Mouse (Mus musculus): Measurements from ENCODE around the gene Txndc9. TPM values are rescaled to one million over a fixed set of nuclear protein-coding genes. Genes with fewer than 3 reads are reported as not detected.

Gene Txndc9
- total RNA-seq (2021), result 10 to 100 TPM; 57.9 to 64.9 TPM
- long read RNA-seq, experiment 1, transcript Txndc9-201 (5 exons, 3,381 nt), result major isoform, 21 of 45 reads
- long read RNA-seq, experiment 1, transcript Txndc9-208 (5 exons, 1,699 nt), result minor isoform, 5 of 45 reads
- long read RNA-seq, experiment 1, transcript Txndc9-207 (5 exons, 1,444 nt), result minor isoform, 9 of 45 reads
- long read RNA-seq, experiment 1, partial matches to known transcripts, result 2 of 45 reads
- long read RNA-seq, experiment 1, other reads (novel, unspliced or antisense), result 3 of 45 reads
- long read RNA-seq, experiment 2, transcript Txndc9-201 (5 exons, 3,381 nt), result major isoform, 37 of 71 reads
- long read RNA-seq, experiment 2, transcript Txndc9-206 (4 exons, 2,605 nt), result minor isoform, 5 of 71 reads
- long read RNA-seq, experiment 2, transcript Txndc9-207 (5 exons, 1,444 nt), result minor isoform, 13 of 71 reads
- long read RNA-seq, experiment 2, transcript Txndc9-208 (5 exons, 1,699 nt), result minor isoform, 10 of 71 reads
- long read RNA-seq, experiment 2, partial matches to known transcripts, result 4 of 71 reads
- long read RNA-seq, experiment 2, other reads (novel, unspliced or antisense), result 2 of 71 reads

DNA sequence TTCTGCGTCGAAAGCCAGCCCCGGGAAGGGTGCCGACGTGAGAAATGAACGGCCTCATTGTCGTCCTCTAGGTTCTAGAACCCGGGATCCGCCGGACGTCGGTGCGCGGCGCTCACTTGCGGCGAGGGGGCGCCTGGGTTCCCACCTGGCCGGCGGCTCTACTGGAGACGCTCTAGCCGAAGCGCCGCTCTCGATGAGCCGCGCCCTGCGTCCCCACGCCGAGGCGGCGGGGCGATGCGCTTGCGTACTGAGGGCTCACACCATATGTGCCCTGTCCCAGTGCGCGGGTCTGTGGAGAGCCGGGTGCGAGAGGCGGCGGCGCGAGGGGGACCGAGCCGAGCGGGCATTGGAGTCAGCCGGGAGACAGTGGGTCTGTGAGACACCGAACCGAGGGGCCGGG, at the start of gene Txndc9, which contains the start of gene Eif5b:
TSS of gene Txndc9 (minus strand) at position 27 of the 400 bp plus-strand sequence.
TSS of gene Eif5b (plus strand) at position 144 of the 400 bp plus-strand sequence.
- peak; percentile 94 to 96 for DNase-seq (ENCODE audit: low spot score in 2 of 2)

DNA sequence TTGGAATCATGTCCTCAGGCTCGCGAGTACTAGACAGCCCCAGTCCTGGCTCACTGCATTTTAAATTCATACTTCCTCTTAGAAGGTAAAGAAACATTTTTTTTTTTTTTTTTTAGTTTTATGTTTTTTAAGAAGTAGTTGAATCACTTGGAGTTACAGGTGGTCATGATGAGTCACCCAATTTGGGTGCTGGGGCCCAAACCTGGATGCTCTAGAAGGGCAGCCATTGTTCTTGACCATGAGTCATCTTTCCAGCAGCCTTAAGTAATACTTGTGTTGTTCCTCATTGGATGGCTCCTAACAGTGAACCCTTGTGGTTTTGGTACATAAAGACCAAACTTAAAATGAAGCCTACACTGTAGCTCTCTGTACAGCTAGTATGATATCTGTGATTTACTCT, 41.2 kb upstream of the Txndc9 start:
- DNase-seq (ENCODE audit: low spot score in 2 of 2), result no peak

DNA sequence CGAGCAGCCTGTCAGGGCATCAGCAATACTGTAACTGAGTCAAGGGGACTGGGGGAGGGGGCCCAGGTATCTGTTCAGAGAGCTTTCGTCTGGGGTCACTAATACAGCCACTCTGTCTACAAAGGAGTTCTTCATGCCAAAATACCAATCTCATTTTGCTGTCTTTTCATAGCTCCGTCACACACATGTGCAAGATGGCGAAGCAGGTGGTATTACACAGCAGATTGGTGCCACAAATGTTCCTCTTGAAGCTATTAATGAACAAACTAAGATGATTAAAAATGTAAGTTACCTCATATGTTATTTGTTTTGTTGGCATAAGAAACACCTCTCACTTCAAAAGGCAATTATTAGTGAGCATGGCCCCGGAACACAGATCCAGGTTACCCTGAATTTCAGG, 39.7 kb upstream of the Txndc9 start:
- peak; percentile 21 to 42 for DNase-seq (ENCODE audit: low spot score in 2 of 2)

DNA sequence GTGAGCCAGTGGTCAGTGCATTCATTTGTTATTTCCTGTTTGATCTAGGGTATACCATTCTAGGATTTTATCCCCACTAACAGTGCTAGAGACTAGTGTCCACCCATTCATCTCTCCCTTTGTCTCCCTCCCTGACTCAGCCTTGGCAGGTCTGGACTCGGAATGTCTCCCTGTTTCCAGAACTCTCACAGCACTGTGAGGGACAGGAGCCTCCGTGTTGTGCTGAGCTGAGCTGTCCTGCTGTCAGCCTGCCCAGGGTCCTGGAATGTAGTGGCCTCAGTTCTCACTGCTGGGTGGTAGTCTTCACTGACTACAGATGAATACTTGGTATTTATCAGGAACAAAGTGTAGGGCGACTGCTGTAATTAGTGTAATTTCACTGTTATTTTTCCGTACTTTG, 37.8 kb upstream of the Txndc9 start:
- no peak for DNase-seq (ENCODE audit: low spot score in 2 of 2)

DNA sequence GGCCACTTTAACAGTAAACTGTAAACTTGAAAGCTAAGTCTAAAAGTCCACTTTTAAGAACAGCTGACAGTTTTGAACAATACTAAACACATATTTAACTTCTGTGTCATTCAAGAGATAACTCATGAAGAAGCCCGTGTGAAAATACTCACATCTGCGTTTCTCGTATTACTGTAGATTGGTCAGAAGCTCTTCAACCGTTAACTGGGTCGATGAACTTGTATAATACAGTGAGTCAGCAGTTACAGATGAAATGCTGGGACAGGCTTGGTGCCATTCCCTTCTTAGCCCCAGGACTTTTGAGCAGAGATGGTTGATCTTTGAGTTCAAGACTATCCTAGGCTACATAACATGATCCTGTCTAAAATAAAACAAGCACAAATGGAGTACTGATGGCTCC, 33.7 kb upstream of the Txndc9 start:
- no peak for DNase-seq (ENCODE audit: low spot score in 2 of 2)

DNA sequence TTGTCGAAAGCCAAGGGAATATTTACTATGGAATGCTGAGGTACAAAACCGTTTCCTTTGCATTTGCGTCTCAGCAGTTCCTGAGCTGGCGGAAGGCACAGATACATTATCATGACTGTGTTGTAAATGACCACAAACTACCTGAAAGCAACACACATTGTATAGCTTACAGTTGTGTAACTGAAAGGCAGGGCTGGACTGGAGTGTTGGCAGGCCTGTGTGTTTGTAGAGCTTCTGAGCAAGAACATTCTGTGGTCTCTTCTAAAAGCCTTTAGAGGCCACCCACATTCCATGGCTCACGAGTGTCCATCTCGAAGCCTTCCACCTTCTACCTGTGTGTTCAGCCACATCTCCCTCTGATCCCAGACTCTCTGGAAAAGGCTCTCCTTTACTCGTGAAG, 29.6 kb upstream of the Txndc9 start:
- no peak for DNase-seq (ENCODE audit: low spot score in 2 of 2)

DNA sequence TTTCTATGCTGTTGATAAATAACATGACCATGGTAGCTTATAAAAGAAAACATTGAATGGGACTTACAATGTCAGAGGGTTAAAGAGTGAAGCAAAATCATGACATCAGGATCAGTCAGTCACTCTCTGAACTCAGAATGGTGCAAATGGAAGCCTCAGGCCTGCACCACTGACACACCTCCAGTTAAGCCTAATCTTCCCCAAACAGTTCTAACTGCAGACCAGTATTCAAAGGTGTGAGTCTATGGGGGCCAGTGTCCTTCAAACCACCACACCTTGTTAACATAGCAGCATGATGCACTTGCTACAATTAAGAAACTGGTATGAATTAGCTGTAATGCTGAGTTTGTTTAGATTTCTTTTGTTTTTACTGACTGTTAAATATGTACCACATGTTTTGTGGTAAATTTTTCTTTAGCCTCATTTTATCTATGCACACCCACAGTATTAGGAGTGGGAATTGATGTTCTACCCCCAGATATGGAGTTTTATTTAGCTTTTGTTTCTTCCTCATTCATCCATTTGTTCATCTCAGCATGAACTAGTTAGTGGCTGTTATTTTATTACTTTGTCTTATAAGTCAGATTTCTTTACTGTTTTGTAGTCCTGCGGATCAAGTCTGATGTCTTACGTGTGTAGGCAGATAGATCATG, 17.0 kb upstream of the Txndc9 start:
- DNase-seq (ENCODE audit: low spot score in 2 of 2), result no peak

DNA sequence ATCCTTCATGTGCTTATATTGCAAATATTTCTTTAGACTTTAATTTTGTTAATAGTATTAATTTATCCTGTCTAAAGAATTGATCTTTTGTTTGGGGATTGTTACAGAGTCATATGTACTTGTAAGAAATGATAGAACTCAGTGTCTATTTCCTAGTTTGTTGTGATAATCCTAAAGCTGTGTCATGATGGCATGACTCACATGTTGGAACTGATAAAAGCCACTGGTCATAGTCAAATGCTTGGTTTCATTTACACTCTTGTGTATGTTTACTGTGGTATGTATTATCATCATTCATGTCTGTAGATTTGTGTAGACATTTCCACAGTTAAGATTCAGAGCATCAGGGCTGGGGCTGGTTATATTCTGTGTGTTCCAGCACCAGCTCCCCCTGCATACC, 14.8 kb upstream of the Txndc9 start:
- no peak for DNase-seq (ENCODE audit: low spot score in 2 of 2)

DNA sequence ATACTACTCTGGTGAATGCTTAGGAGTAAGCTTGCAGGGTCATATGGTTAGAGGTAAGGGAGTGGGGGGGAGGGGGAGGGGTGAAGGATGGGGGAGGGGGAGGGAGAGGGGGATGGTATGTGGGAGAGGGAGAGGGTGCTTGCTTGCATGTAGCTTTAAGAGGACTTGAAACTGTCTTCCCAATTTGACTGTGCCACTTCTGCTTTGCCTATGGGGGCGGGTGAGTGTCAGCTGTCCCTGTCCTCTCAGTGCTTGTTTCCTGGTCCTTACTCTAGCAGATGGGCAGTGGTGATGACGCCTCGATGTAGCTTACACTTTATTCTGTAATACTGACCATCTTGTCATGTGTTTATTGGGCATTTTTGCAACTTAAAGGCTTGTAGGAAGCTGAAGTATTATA, 14.4 kb upstream of the Txndc9 start:
- no peak for DNase-seq (ENCODE audit: low spot score in 2 of 2)

DNA sequence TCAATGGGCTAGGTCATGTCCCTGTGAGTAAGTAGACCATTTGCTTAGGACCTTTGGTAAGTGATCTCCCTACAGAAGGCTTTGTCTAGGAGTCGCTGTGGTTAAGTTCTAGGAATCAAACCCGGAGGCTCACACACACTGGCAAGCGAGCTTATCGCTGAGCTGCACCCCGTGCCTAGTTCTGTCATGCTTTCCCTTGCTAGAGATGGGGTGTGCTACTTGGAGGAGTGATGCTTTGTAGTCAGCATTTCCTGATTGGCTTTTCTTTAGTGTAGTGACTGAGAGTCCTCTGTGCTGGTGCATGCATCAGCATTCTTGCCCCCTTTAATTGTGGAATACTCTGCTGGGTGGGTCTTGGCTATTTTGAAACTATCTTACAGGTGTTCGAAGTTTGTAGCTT, 14.0 kb upstream of the Txndc9 start:
- no peak for DNase-seq (ENCODE audit: low spot score in 2 of 2)

DNA sequence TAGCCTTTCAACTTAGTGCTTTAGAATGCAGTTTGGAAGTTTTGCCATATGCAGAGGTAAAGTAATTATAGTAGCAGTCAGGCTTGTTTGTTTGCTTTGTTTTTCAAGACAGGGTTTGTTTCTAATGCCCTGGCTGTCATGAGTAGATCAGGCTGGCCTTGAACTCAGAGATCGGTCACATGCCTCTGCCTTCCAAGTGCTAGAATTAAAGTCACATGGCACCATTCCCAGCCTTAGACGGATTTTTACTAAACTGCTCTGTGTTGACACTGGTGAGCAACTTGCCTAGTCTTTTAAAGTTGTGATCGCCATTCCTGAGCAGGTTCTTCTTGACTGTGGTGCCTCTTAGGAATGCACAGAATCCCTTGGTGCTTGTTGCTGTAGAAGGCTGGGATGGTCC, 9.0 kb upstream of the Txndc9 start:
- DNase-seq (ENCODE audit: low spot score in 2 of 2), result no peak

DNA sequence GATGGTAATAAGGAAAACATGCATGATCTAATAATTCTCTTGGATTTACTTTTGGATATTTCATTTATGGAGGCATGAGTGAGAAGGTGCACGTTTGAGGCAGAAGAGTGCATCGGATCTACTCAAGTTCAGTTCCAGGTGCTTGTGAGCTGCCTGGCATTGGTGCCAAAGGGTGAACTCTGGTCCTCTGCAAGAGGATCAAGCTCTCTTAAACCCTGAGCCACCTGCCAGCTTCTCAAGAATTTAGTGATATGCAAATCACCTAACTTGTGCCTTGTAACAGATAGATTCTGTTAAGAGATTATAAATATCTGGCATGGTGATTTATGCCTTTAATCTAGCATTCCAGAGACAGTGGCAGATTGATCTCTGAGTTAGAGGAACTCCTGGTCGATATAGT, 5.4 kb upstream of the Txndc9 start:
- no peak for DNase-seq (ENCODE audit: low spot score in 2 of 2)

DNA sequence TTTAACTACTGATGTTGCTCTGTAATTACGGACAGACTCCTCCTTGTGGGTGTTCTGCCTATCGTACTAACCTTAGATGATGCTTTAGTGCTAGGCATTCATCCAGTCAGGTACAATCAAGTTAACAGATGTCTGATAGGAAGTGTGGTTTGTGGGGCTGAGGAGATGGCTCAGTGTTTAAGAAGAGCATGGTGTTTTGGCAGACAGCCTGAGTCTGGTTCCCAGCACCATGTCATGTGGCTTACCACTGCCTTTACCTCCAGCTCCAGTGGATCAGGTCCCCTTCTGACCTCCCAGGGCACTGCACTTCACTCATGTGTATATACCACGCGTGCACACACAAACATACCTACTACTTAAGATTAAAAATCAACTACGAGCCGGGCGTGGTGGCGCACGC, 4.3 kb upstream of the Txndc9 start:
- DNase-seq (ENCODE audit: low spot score in 2 of 2), result no peak

DNA sequence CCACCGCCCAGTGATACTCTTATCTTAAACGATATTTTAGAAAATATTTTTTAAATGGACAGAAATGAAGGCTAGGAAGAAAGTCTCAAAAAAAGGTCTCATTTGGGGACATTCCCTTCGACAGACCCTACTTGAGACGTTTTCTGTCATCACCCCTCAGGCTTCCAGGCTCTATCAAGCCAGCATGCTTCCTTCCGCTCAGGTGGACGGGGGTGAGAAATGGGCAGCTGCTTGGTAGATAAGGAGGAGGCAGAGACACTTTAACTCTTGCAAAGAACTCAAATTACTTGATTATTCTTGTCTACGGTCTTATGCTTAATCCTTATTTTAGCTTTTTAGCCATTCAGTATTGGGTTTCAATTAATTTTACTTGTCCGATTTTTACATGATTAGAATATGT, 3.2 kb upstream of the Txndc9 start:
- DNase-seq (ENCODE audit: low spot score in 2 of 2), result no peak

DNA sequence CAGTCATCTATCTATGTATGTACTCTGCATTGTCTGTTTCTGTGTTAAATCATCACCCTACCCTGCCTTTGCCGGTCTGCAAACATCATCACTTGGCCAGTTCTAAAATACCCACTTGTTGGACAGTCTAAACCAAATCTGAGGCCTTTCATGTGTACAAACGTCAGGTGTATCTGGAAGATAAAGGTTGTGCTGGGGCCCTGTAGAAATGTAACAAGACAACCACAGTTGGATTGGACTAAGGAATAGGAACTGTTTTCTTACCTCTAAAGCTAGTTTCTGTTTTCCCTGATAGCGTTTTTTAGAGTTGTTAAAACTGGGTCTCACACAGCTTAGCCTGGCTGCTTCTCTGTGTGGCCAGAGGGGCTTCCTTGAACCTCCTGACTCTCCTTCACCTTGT, 1.9 kb upstream of the Txndc9 start:
- no peak for DNase-seq (ENCODE audit: low spot score in 2 of 2)

DNA sequence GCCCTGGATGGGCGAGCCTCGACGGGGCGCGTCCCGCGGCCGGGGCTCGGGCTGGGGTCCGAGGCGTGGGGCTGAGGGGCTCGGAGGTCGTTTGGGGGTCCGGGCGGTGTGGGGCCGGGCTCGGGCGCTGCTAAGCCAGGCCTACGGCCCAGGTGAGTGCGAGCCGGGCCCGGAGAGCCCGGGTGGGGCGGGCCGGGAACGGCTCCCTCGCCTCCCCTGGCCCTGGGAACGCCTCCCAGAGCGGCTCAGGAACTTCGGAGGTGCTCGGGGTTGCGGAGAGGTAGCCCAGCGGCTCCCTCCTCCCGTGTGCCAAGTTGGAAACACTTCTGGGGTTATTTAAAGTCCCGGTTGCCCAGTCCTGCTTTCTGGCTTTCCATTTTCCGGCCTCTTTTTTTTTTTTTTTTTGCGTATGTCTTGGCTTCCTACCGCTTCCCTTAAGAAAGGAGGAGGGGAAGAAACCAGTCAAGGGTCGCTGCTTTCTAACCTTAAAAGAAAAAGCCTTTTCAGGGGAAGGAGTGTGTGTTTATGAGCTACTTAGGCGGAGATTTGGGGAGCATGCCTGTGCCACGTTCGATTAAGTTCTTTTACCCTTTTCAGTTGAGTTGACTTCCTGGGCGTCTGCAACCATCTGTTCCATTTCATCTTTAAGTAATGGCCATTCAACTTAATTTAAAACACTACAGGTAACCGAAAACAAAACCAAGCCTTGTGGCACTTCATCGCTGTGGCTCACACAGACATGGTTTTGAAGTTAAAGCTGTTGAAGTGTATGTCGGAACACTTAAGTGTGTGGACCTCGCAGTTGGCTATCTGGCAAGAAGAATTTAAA, 892 bp upstream of the Txndc9 start:
- no peak for DNase-seq (ENCODE audit: low spot score in 2 of 2)

DNA sequence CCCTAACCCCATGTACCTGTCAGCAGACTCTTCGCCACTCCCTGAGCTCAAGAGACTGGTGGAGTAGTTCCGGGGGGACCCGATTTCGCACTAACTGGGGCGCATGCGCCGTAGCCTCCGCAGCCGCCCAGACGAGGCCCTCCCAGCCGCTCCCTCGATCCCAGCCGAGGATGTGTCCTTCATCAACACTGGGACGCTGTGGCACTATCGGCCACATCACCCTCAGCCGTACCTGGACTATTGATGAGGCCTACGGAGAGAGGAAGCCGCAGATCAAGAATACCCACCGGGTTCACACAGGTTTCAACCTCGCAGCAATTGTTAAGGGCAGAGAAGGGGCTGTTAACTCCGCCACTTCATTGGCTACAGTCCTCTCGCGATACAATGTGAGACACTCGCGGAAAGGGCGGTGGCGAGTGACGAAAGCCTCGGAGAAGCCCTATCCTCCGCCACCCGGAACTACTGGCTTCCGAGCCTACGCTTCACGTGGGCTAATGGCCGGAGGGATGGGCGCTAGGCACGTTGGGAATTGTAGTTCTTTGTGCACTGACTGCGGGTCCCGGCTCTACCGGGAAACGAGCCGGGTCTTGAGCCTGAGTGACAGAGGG, 712 bp downstream of the Txndc9 start:
- peak; percentile 98 to 99 for DNase-seq (ENCODE audit: low spot score in 2 of 2)

DNA sequence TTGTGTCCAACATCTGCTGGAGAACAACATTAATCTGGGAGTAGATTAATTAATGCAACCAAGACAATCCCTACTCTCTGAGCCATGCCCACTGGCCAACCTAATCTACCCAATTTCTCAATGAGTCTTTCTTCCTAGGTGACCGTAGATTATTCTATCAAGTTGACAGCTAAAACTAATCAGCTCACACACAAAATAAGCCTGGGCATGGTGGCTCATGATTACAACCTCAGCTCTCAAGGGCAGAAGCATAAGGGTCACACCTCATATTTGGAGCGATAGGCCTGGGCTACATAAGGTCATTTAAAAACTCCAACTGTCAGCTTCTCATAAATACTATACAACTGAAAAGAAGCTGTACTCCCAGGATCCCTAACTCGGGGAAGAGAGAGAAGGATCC, 1.5 kb downstream of the Txndc9 start:
- DNase-seq (ENCODE audit: low spot score in 2 of 2), result no peak

DNA sequence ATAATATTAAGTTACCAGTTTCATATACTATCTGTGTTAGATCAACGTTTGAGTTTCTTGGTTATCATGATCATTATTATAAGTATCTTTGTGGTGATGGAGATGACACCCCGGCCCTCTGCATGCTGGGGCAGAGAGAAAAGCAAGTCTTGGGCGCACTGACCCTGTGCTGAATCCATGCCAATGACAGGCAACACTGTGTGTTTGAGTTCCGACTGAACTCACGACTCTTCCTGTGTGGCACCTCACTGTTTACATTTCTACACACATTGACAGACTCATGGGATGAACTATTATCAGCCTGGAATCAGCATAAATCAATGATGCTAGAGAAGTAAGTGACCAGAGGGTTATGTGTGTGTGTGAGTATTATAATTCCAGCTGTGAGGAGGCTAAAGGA, 9.8 kb downstream of the Txndc9 start:
- no peak for DNase-seq (ENCODE audit: low spot score in 2 of 2)

DNA sequence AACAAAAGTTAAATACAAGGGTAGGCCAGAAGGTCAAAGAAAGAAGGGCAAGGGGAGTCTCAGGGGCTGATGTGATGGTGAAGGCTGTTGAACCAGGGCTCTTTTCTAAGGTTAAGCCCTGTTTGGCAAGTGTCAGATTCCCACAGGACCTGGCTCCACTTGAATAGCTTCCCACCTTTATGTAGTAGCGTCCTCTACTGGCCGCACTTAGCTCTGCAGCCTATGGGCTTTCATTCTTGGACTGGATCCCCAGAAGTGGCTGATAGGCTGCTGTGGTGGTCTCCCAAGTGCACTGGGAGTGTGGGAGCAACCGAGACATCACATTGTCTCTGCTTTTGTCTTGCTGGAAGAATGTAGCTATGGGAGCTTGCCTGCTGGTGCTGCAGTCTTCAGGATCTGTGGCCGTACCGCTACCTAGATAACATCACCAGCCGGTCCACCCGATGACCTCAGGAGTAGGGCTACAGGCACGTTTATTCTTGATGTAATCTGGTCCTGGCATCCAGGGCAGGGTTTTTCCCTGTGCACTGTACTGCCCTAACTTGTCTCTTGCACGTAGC, 11.8 kb downstream of the Txndc9 start:
- peak; percentile 39 to 47 for DNase-seq (ENCODE audit: low spot score in 2 of 2)

DNA sequence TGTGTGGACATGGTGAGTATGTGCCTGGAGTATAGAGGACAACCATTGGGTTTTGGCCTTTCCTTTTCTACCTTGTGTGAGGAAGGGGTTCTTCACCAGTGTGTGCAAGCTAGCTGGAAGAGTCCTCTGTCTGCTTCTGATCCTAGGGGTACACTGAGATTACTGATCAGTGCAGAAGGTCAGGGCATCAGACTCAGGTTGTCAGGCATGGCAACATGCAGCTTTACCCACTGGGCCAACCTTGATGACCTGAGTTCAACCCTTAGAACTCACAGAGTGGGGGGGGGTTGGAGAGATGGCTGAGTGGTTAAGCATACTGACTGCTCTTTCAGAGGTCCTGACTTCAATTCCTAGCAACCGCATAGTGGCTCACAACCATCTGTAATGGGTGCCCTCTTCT, 13.4 kb downstream of the Txndc9 start:
- DNase-seq (ENCODE audit: low spot score in 2 of 2), result no peak

All from layer of hippocampus, postnatal 14 days (tissue).